Mouse (Mus musculus): ENCODE data around the gene Srek1ip1. TPM values are rescaled to one million over a fixed set of nuclear protein-coding genes. Genes with fewer than 3 reads are reported as not detected.

Gene Srek1ip1
- total RNA-seq, 4 experiments from 2014 or later: 20.9 to 25.7 (median 22.0) TPM

GRCm38 (mm10) chr13:104843295-104844089 is 51.2 kb downstream of the Srek1ip1 start:
- no peak for DNase-seq

GRCm38 (mm10) chr13:104853645-104854044 is 61.4 kb downstream of the Srek1ip1 start:
- no peak for DNase-seq

- no peak for DNase-seq
These were observed 71.1 kb downstream of the Srek1ip1 start, which contains the start of gene Shisal2b for GRCm38 (mm10) chr13:104863127-104863979. TSS of gene Shisal2b (minus strand) at chr13:104863893.

GRCm38 (mm10) chr13:104866726-104867125 is 74.4 kb downstream of the Srek1ip1 start:
- no peak for DNase-seq

- DNase-seq: no peak
These were observed 77.6 kb downstream of the Srek1ip1 start for GRCm38 (mm10) chr13:104869907-104870306.

- no peak for DNase-seq
These were observed 86.2 kb downstream of the Srek1ip1 start for GRCm38 (mm10) chr13:104878508-104878907.

GRCm38 (mm10) chr13:104883566-104884249 is 91.4 kb downstream of the Srek1ip1 start:
- no peak for DNase-seq

- DNase-seq: no peak
These were observed 94.2 kb downstream of the Srek1ip1 start for GRCm38 (mm10) chr13:104886308-104887032.

Other genes with a start within 250 kb of the Srek1ip1 start
- 10 to 100 TPM; 17.8 to 32.6 (median 24.4) TPM for gene Cwc27, start 24.7 kb downstream of the Srek1ip1 start, total RNA-seq (2022)
- not detected for gene Shisal2b, start 71.4 kb downstream of the Srek1ip1 start, total RNA-seq (2022)

All from adrenal gland, adult 8-10 months (tissue).